20 mouse cellular contexts compared by ENCODE assay signal in genomic region chr9:27643312-27643711, GRCm38 (mm10).
"Had no signal": no experiment of that assay in that cellular context is flagged by ENCODE, and none has a peak within 500 bp of the region (broad histone marks: within the 10 kb centered on the region; RNA-seq: fewer than 3 reads in every experiment).

No protein-coding gene starts in this region.

- H3K9me3 ChIP-seq: lung, embryonic 15.5 days; midbrain, embryonic 10.5 days; midbrain, embryonic 13.5 days; neural tube, embryonic 13.5 days; stomach, embryonic 15.5 days had no signal

- DNase-seq: kidney, adult 2 months; kidney, postnatal 25 days; layer of hippocampus, adult 9-11 months; lung, adult 18-20 months; lung, postnatal 14 days; retina, postnatal 1 day; right cerebral cortex, postnatal 25 days; spleen, adult 18-20 months; thymus, postnatal 25 days had no signal

- ATAC-seq: intestine, embryonic 16.5 days; midbrain, embryonic 13.5 days; midbrain, embryonic 16.5 days had no signal

- H3K4me2 ChIP-seq: lung, embryonic 15.5 days; midbrain, embryonic 13.5 days; neural tube, embryonic 13.5 days; stomach, embryonic 15.5 days had no signal

- H3K36me3 ChIP-seq: lung, embryonic 15.5 days; midbrain, embryonic 10.5 days; midbrain, embryonic 13.5 days; neural tube, embryonic 13.5 days; stomach, embryonic 15.5 days had no signal

- H3K27me3 ChIP-seq: lung, embryonic 15.5 days; midbrain, embryonic 13.5 days; neural tube, embryonic 13.5 days; stomach, embryonic 15.5 days had no signal

- H3K27ac ChIP-seq: kidney, postnatal 0 days; layer of hippocampus, adult 2 months; liver, embryonic 14.5 days; lung, embryonic 15.5 days; midbrain, embryonic 10.5 days; midbrain, embryonic 13.5 days; neural tube, embryonic 13.5 days; stomach, embryonic 15.5 days had no signal

- H3K4me3 ChIP-seq: layer of hippocampus, adult 2 months; lung, embryonic 15.5 days; midbrain, embryonic 10.5 days; midbrain, embryonic 13.5 days; myocyte; neural tube, embryonic 13.5 days; stomach, embryonic 15.5 days had no signal

- H3K4me1 ChIP-seq: lung, embryonic 15.5 days; midbrain, embryonic 10.5 days; midbrain, embryonic 13.5 days; stomach, embryonic 15.5 days had no signal

- H3K9ac ChIP-seq: liver, embryonic 14.5 days; lung, embryonic 15.5 days; midbrain, embryonic 13.5 days; neural tube, embryonic 13.5 days; stomach, embryonic 15.5 days had no signal
